Mouse (Mus musculus) liver, adult 2 months (tissue): Measurements from ENCODE around the gene Rpusd4.

Experiments used
- CTCF ChIP-seq: fragments of 200-500 bp; IDR thresholded peaks from 2 replicates; pipeline ENCODE4 v1.5.1; 2011; ENCODE audit warnings: low read depth, low read length, control low read depth
- POLR2A ChIP-seq: fragments of 200-500 bp; IDR thresholded peaks from 2 replicates; pipeline ENCODE4 v1.6.1; 2011; ENCODE audit warnings: low read length, control low read depth; ENCODE audit not compliant: insufficient read depth; ENCODE audit errors: extremely low read depth

DNA sequence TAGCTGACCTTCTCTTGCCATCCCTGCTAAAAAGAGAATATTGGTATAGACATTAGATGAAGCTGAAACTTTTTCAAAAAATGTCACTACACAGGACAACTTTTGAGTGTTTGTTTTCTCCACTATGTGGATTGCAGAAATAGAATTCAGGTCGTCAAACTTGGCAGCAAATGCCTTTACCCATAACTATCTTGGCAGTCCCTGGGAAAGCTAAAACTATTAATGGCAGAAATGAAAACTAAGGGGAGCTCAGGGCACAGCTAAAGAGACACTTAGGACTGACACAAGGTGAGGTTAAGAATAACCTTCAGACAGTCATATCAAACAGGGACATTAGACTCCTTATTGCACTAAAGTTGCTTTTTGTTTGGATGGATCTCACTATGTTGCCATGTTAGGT, 49.7 kb upstream of the Rpusd4 start:
- TF ChIP-seq POLR2A: no peak
- no peak for TF ChIP-seq CTCF
